Mouse (Mus musculus) ES-CJ7 (cell line): ENCODE measurements around the gene Klrc1.
"Not testable (repeated sequence)": the region's sequence is repeated elsewhere in the genome, so short reads cannot be mapped to it uniquely, and the experiment has no call there.

Experiments
- DNase-seq: peaks from one replicate; pipeline ENCODE4 v3.0.0; 2011; ENCODE audit warnings: low read depth, low spot score

The Klrc1 gene

GRCm38 (mm10) chr6:129678873-129679272 lies at the start of gene Klrc1:
Gene Klrc1 (minus strand): TSS chr6:129678973.
- DNase-seq: no peak

GRCm38 (mm10) chr6:129727237-129727636 lies 48.5 kb upstream of the Klrc1 start:
- no peak for DNase-seq

DNA sequence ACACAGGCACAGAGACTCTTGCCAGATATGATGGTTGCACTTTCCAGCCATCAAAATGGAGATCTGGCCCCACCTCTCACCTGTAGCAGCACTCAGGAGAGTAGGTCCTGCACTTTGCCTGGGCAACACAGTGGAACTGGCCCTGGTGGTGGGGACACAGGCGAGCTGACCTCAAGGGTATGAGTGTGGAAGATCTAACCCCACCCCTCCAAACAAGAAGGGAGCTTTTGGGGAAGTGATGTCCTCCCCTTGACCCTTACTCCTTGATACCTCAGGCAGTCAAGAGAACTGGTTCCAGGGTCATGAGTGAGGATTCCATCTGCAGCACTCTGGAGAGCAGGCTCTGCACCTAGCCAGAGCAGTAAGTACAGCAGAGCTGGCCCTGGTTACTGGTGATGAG lies 42.6 kb upstream of the Klrc1 start:
- DNase-seq: no peak

GRCm38 (mm10) chr6:129720487-129720886 lies 41.7 kb upstream of the Klrc1 start:
- no peak for DNase-seq

- DNase-seq: no peak
Measured at GRCm38 (mm10) chr6:129717032-129717431, 38.3 kb upstream of the Klrc1 start, which contains the start of gene Klri1. Gene Klri1 (minus strand): TSS chr6:129717132.

GRCm38 (mm10) chr6:129713566-129713965 lies 34.8 kb upstream of the Klrc1 start:
- DNase-seq: no peak

DNA sequence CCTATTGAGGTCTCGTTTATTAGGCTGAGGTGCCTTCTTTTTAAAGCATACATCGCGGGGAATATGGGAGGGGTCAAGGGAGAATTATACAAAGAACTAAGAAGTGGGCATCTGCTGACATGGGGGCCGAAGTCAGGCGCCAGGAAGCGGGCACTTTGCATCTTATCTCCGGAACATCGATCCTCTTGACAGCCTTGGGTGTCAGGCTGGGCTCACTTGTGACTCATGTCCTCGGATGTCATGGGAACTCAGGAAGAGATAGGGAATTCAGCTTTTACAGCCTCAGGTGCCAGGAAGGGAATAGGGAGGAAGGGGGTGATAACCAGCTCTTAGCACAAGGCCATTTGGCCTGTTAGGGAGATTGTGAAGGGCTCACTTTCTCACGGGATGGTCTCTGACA lies 12.7 kb upstream of the Klrc1 start:
- DNase-seq: not testable (repeated sequence)

- no peak for DNase-seq
Measured at GRCm38 (mm10) chr6:129680379-129680778, 1.6 kb upstream of the Klrc1 start.

- not testable (repeated sequence) for DNase-seq
Measured at GRCm38 (mm10) chr6:129661301-129661700, 17.5 kb downstream of the Klrc1 start.

GRCm38 (mm10) chr6:129660589-129660988 lies 18.2 kb downstream of the Klrc1 start, which contains the start of gene Klrc2:
Gene Klrc2 (minus strand): TSS chr6:129660689.
- DNase-seq: not testable (repeated sequence)

DNA sequence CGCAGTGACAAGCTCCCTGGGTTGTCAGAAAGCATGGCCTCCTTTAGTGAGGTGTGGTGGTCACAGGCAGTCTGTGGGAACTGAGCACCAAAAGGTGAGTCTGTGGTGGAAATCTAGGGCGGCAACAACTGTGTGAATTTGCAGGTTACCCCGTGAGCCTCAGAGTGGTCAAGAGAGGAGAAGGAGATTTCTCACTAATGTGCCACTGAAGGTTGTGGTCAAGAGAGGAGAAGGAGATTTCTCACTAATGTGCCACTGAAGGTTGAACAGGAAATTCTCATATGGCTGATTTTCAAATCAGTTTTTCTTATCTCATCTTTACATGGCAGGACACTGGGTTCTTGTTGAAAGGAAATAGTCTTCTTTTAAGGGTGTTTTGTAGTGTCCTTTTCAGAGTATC lies 34.7 kb downstream of the Klrc1 start:
- not testable (repeated sequence) for DNase-seq

DNA sequence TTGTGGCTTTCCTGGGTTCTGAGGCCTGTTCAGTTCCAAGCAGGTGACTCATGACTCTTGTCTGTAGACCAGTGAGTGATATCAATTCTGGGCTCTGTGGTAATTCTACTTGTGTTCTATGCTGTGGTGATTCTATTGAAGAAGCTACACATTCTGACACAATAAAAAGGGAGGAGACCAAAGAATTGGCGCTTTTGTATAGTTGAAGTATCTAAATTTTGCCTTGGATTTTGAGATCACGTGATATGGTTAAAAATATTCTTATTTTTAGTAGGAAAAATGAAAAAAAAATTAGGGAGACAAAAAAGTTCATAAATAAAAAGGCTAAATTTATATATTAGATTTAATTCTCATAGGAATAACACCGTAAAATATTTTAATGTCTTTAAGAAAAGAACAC lies 35.5 kb downstream of the Klrc1 start, which contains the start of gene Klrc3:
TSS of gene Klrc3 (minus strand) at position 101 of the 400 bp plus-strand sequence.
- DNase-seq: not testable (repeated sequence)

GRCm38 (mm10) chr6:129631046-129631445 lies 47.7 kb downstream of the Klrc1 start:
- DNase-seq: not testable (repeated sequence)

DNA sequence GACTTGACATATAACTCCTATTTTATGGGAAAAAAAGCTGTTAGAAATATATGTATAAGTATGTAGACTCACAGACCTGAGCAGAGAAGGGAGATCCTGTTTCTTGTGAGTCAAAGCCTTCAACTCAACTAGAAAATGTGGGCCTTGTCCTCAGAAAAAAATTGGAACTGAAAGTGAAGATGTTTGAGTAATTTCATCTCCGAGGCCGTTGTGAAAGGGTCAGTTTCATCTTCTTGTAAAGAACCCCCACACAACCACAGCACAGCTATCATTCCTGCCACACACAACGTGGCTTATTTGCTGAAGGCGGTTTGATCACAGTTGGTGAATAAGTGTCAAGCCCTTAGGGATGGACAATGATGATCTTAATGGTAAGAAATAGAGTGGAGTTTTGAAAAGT lies 55.0 kb downstream of the Klrc1 start, which contains the start of gene Klrk1:
TSS of gene Klrk1 (minus strand) at position 130 of the 400 bp plus-strand sequence.
- no peak for DNase-seq
